19 mouse cellular contexts compared by ENCODE assay signal in genomic region chr2:166236102-166236501, GRCm38 (mm10).
DNase-seq lines count a peak whose midpoint lies in the region; ATAC-seq and TF ChIP-seq lines count a peak whose summit lies in the region.
"Had no signal": no experiment of that assay in that cellular context is flagged by ENCODE, and none has a peak within 500 bp of the region (broad histone marks: within the 10 kb centered on the region; RNA-seq: fewer than 3 reads in every experiment).

No protein-coding gene starts in this region.

- no peaks in the 10 kb centered on the region for H3K9me3 ChIP-seq in forebrain, embryonic 15.5 days
- H3K9me3 ChIP-seq in forebrain, embryonic 10.5 days, result peaks cover 18% of the 10 kb centered on the region
- H3K9me3 ChIP-seq in midbrain, embryonic 10.5 days (replicated peaks), result peaks cover 10% of the 10 kb centered on the region
- no peaks in the 10 kb centered on the region for H3K9me3 ChIP-seq in midbrain, postnatal 0 days (ENCODE audit: low read length)
- H3K9me3 ChIP-seq in limb, embryonic 10.5 days (replicated peaks), result peaks cover 8% of the 10 kb centered on the region; the same call in 1 of the 2 replicates
- peaks cover 8% of the 10 kb centered on the region; the same call in 1 of the 2 replicates for H3K9me3 ChIP-seq in heart, embryonic 12.5 days (replicated peaks)

- no peaks in the 10 kb centered on the region for H3K27me3 ChIP-seq in forebrain, embryonic 15.5 days
- H3K27me3 ChIP-seq in forebrain, embryonic 10.5 days (ENCODE audit: poor library complexity, severe bottlenecking), result no peaks in the 10 kb centered on the region
- H3K27me3 ChIP-seq in midbrain, embryonic 10.5 days (ENCODE audit: low read depth, poor library complexity, severe bottlenecking), result no peaks in the 10 kb centered on the region; the same call in 1 of the 2 replicates
- H3K27me3 ChIP-seq in midbrain, postnatal 0 days (ENCODE audit: insufficient read depth, low read length), result no peaks in the 10 kb centered on the region; the same call in 1 of the 2 replicates
- H3K27me3 ChIP-seq in limb, embryonic 10.5 days (ENCODE audit: low read depth, poor library complexity, severe bottlenecking), result no peaks in the 10 kb centered on the region
- no peaks in the 10 kb centered on the region for H3K27me3 ChIP-seq in heart, embryonic 12.5 days (replicated peaks)
- H3K27me3 ChIP-seq: embryonic facial prominence, embryonic 13.5 days; kidney, embryonic 15.5 days had no signal

- no peak overlapping the region for H3K4me2 ChIP-seq in forebrain, embryonic 15.5 days (replicated peaks)
- H3K4me2 ChIP-seq in midbrain, postnatal 0 days (ENCODE audit: low read depth, low read length, poor library complexity, severe bottlenecking), result no peak overlapping the region
- no peak overlapping the region for H3K4me2 ChIP-seq in heart, embryonic 12.5 days
- H3K4me2 ChIP-seq: embryonic facial prominence, embryonic 13.5 days; kidney, embryonic 15.5 days had no signal

- no peak overlapping the region for H3K4me3 ChIP-seq in forebrain, embryonic 15.5 days
- no peak overlapping the region for H3K4me3 ChIP-seq in forebrain, embryonic 10.5 days
- H3K4me3 ChIP-seq in midbrain, embryonic 10.5 days, result no peak overlapping the region
- no peak overlapping the region for H3K4me3 ChIP-seq in midbrain, postnatal 0 days (ENCODE audit: low read depth, low read length)
- H3K4me3 ChIP-seq in limb, embryonic 10.5 days, result no peak overlapping the region
- H3K4me3 ChIP-seq in heart, embryonic 12.5 days, result no peak overlapping the region
- H3K4me3 ChIP-seq: embryonic facial prominence, embryonic 13.5 days; kidney, embryonic 15.5 days had no signal

- DNase-seq in forebrain, embryonic 10.5 days (ENCODE audit: extremely low spot score, low spot score), result no peak
- no peak for DNase-seq in midbrain, embryonic 10.5 days (ENCODE audit: low spot score)
- DNase-seq in midbrain, postnatal 0 days (ENCODE audit: low spot score), result no peak
- DNase-seq in limb, embryonic 10.5 days (ENCODE audit: low spot score), result no peak
- DNase-seq in cerebellum, adult 9-10 months, result no peak
- DNase-seq: adrenal gland, adult 2 months; cerebellum, adult 9-11 months; heart, postnatal 36 days; kidney, postnatal 4 days; liver; thymus, postnatal 4 days had no signal

- H3K4me1 ChIP-seq in forebrain, embryonic 15.5 days, result peaks cover 17% of the 10 kb centered on the region
- peaks cover 28% of the 10 kb centered on the region for H3K4me1 ChIP-seq in forebrain, embryonic 10.5 days
- peaks cover 27% of the 10 kb centered on the region for H3K4me1 ChIP-seq in midbrain, embryonic 10.5 days
- no peaks in the 10 kb centered on the region for H3K4me1 ChIP-seq in midbrain, postnatal 0 days (ENCODE audit: insufficient read depth, low read length)
- H3K4me1 ChIP-seq in limb, embryonic 10.5 days, result peaks cover 46% of the 10 kb centered on the region
- peaks cover 31% of the 10 kb centered on the region for H3K4me1 ChIP-seq in heart, embryonic 12.5 days (replicated peaks)

- no peak for TF ChIP-seq CTCF in midbrain, postnatal 0 days (IDR thresholded peaks at IDR 0.05)

- ATAC-seq in forebrain, embryonic 15.5 days (replicated peaks), result 0 out of 2 replicates have a peak, but pooled peaks have one; percentile 46
- ATAC-seq in midbrain, postnatal 0 days (ENCODE audit: low FRiP score), result no peak
- ATAC-seq in heart, embryonic 12.5 days (ENCODE audit: insufficient number of reproducible peaks, low FRiP score), result no peak
- ATAC-seq: hindbrain, embryonic 16.5 days; intestine, postnatal 0 days; lung, postnatal 0 days; midbrain, embryonic 16.5 days had no signal

- no peak overlapping the region for H3K9ac ChIP-seq in forebrain, embryonic 15.5 days (replicated peaks)
- H3K9ac ChIP-seq in midbrain, postnatal 0 days (replicated peaks; ENCODE audit: low read length, poor library complexity, severe bottlenecking), result no peak overlapping the region
- H3K9ac ChIP-seq in heart, embryonic 12.5 days, result no peak overlapping the region
- H3K9ac ChIP-seq: embryonic facial prominence, embryonic 13.5 days; kidney, embryonic 15.5 days had no signal

- no peak overlapping the region for H3K27ac ChIP-seq in forebrain, embryonic 15.5 days (replicated peaks)
- no peak overlapping the region for H3K27ac ChIP-seq in forebrain, embryonic 10.5 days
- H3K27ac ChIP-seq in midbrain, embryonic 10.5 days (replicated peaks), result 0 out of 2 replicates have a peak overlapping the region, but pooled peaks have one; percentile 30
- no peak overlapping the region for H3K27ac ChIP-seq in midbrain, postnatal 0 days (ENCODE audit: low read depth, low read length)
- H3K27ac ChIP-seq in limb, embryonic 10.5 days, result 0 out of 2 replicates have a peak overlapping the region, but pooled peaks have one; percentile 22
- no peak overlapping the region for H3K27ac ChIP-seq in heart, embryonic 12.5 days (ENCODE audit: poor library complexity, severe bottlenecking)
- H3K27ac ChIP-seq: embryonic facial prominence, embryonic 13.5 days; kidney, embryonic 15.5 days had no signal

- H3K36me3 ChIP-seq in forebrain, embryonic 15.5 days, result no peaks in the 10 kb centered on the region
- no peaks in the 10 kb centered on the region for H3K36me3 ChIP-seq in forebrain, embryonic 10.5 days (replicated peaks)
- H3K36me3 ChIP-seq in midbrain, embryonic 10.5 days, result no peaks in the 10 kb centered on the region
- no peaks in the 10 kb centered on the region for H3K36me3 ChIP-seq in midbrain, postnatal 0 days (ENCODE audit: insufficient read depth, low read length)
- peaks cover 3% of the 10 kb centered on the region; the same call in 1 of the 2 replicates for H3K36me3 ChIP-seq in limb, embryonic 10.5 days
- H3K36me3 ChIP-seq in heart, embryonic 12.5 days, result no peaks in the 10 kb centered on the region
- H3K36me3 ChIP-seq: embryonic facial prominence, embryonic 13.5 days; kidney, embryonic 15.5 days had no signal

- WGBS in forebrain, embryonic 15.5 days, result 63% methylated on average over 5 of the region's 5 CpGs
- WGBS in forebrain, embryonic 10.5 days, result 91% methylated on average over 5 of the region's 5 CpGs
- WGBS in midbrain, embryonic 10.5 days, result 91% methylated on average over 5 of the region's 5 CpGs
- 93% methylated on average over 5 of the region's 5 CpGs for WGBS in midbrain, postnatal 0 days
- 83% methylated on average over 5 of the region's 5 CpGs for WGBS in limb, embryonic 10.5 days
- WGBS in heart, embryonic 12.5 days, result 85% methylated on average over 5 of the region's 5 CpGs

Comparison
In these comparisons a context has a peak if more than half of its experiments do, and no peak if none do; other contexts are left out.
1. H3K27ac ChIP-seq: peak in midbrain, embryonic 10.5 days (single experiment) and limb, embryonic 10.5 days (single experiment); none in forebrain, embryonic 15.5 days (single experiment), forebrain, embryonic 10.5 days (single experiment), midbrain, postnatal 0 days (single experiment) and heart, embryonic 12.5 days (single experiment).